Mouse (Mus musculus) ES-Bruce4 (cell line): Measurements from ENCODE around the gene Itga9.

Source experiments
- CTCF ChIP-seq: IDR thresholded peaks from one replicate; pipeline ENCODE4 v1.8.1; 2011; ENCODE audit warnings: low read depth, low read length
- POLR2A ChIP-seq: IDR thresholded peaks from one replicate; pipeline ENCODE4 v1.8.1; 2011; ENCODE audit warnings: low read length; ENCODE audit not compliant: insufficient read depth

GRCm38 (mm10) chr9:118733601-118734000 is 127.1 kb downstream of the Itga9 start:
- TF ChIP-seq CTCF, result no peak
- no peak for TF ChIP-seq POLR2A
